Mouse (Mus musculus): ENCODE measurements around the gene Ccr6. TPM values are rescaled to one million over a fixed set of nuclear protein-coding genes. Genes with fewer than 3 reads are reported as not detected.

Ccr6 gene
- total RNA-seq, 1 experiment: 0.18 TPM

DNA sequence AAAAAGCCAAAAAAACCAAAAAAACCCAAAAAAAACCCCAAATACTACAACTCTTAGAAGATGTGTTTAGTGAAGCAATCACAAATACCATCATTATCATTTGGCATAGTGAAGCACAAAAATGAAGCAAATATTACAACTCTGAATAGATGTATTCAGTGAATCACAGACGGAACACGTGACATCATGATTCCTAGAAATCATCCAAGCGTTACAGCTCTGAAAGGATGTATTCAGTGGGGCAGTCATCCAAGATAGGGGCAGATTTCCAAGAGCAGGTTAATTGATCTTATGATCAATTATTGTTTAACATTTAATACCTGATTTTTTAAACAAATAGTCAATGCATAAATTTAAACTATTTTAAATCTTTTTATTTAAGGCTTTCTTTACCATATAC is 41.4 kb downstream of the Ccr6 start:
- DNase-seq (ENCODE audit: low read depth, low spot score): no peak
- H3K4me3 ChIP-seq (ENCODE audit: insufficient read depth in 1 of 2, low read depth in 1 of 2, low read length in 2 of 2, poor library complexity in 1 of 2, severe bottlenecking in 1 of 2): no peak overlapping the region
- no peak overlapping the region for H3K9ac ChIP-seq (ENCODE audit: insufficient read depth, low read depth, low read length, poor library complexity, severe bottlenecking)
- in situ Hi-C loops (cut with MboI; ENCODE audit: low sequenced_read_pairs in 2 of 2, unreplicated experiment in 2 of 2): no loop called here
- H3K9me3 ChIP-seq (ENCODE audit: control insufficient read depth, insufficient read depth, low read depth, low read length): no peaks in the 10 kb centered on the region
- TF ChIP-seq ZNF384 (IDR thresholded peaks at IDR 0.05; ENCODE audit: low read depth, low read length): no peak
- no peaks in the 10 kb centered on the region; a peak in 1 of 4 replicates for H3K4me1 ChIP-seq (ENCODE audit: control insufficient read depth in 2 of 2, insufficient read depth in 2 of 2, low read length in 2 of 2, poor library complexity in 1 of 2)
- H3K36me3 ChIP-seq (ENCODE audit: control insufficient read depth, insufficient read depth, low read length, poor library complexity, severe bottlenecking): no peaks in the 10 kb centered on the region
- no peak overlapping the region for H3K27ac ChIP-seq (ENCODE audit: insufficient read depth, low read depth, low read length, poor library complexity, severe bottlenecking)

GRCm38 (mm10) chr17:8278356-8278755 is 42.5 kb downstream of the Ccr6 start:
- in situ Hi-C loops (cut with MboI; ENCODE audit: low sequenced_read_pairs in 2 of 2, unreplicated experiment in 2 of 2): no loop called here
- Histone ChIP-seq H3K9ac (ENCODE audit: insufficient read depth, low read depth, low read length, poor library complexity, severe bottlenecking) (no peak overlapping the region), H3K4me1 (ENCODE audit: control insufficient read depth in 2 of 2, insufficient read depth in 2 of 2, low read length in 2 of 2, poor library complexity in 1 of 2) (no peaks in the 10 kb centered on the region; a peak in 1 of 4 replicates)

GRCm38 (mm10) chr17:8282821-8283525 is 47.1 kb downstream of the Ccr6 start, which contains the start of gene Mpc1:
Mpc1 (plus strand) TSS chr17:8282904.
- Histone ChIP-seq H3K4me3 (ENCODE audit: insufficient read depth in 1 of 2, low read depth in 1 of 2, low read length in 2 of 2, poor library complexity in 1 of 2, severe bottlenecking in 1 of 2) (peak within 1 kb of the TSS; percentile 89 to 93), H3K4me1 (ENCODE audit: control insufficient read depth in 2 of 2, insufficient read depth in 2 of 2, low read length in 2 of 2, poor library complexity in 1 of 2) (peaks cover 3% of the 10 kb centered on the region in 2 experiments; a peak in 2 of 4 replicates), H3K9ac (ENCODE audit: insufficient read depth, low read depth, low read length, poor library complexity, severe bottlenecking) (peak within 1 kb of the TSS; percentile 73), H3K36me3 (ENCODE audit: control insufficient read depth, insufficient read depth, low read length, poor library complexity, severe bottlenecking) (no peaks in the 10 kb centered on the region), H3K9me3 (ENCODE audit: control insufficient read depth, insufficient read depth, low read depth, low read length) (no peaks in the 10 kb centered on the region), H3K27ac (ENCODE audit: insufficient read depth, low read depth, low read length, poor library complexity, severe bottlenecking) (peak within 1 kb of the TSS; percentile 65)
- 0 out of 2 replicates have a peak, but pooled peaks have one; percentile 28 for TF ChIP-seq HCFC1 (IDR thresholded peaks at IDR 0.05; ENCODE audit: borderline replicate concordance, insufficient read depth, low read length)
- TF ChIP-seq ZNF384 (IDR thresholded peaks at IDR 0.05; ENCODE audit: low read depth, low read length): no peak
- DNase-seq (ENCODE audit: low read depth, low spot score): peak; percentile 54
- in situ Hi-C loops (cut with MboI; ENCODE audit: low sequenced_read_pairs in 2 of 2, unreplicated experiment in 2 of 2): no loop called here

More at GRCm38 (mm10) chr17:8278356-8278755, 42.5 kb downstream of the Ccr6 start:
- no peak for DNase-seq (ENCODE audit: low read depth, low spot score)
- Histone ChIP-seq H3K36me3 (ENCODE audit: control insufficient read depth, insufficient read depth, low read length, poor library complexity, severe bottlenecking) (no peaks in the 10 kb centered on the region), H3K27ac (ENCODE audit: insufficient read depth, low read depth, low read length, poor library complexity, severe bottlenecking) (no peak overlapping the region), H3K9me3 (ENCODE audit: control insufficient read depth, insufficient read depth, low read depth, low read length) (no peaks in the 10 kb centered on the region), H3K4me3 (ENCODE audit: insufficient read depth in 1 of 2, low read depth in 1 of 2, low read length in 2 of 2, poor library complexity in 1 of 2, severe bottlenecking in 1 of 2) (no peak overlapping the region)
- no peak for TF ChIP-seq MAFK (IDR thresholded peaks at IDR 0.05; ENCODE audit: insufficient read depth, low read depth, low read length)
- TF ChIP-seq ZNF384 (IDR thresholded peaks at IDR 0.05; ENCODE audit: low read depth, low read length): no peak
- no peak for TF ChIP-seq CHD2 (IDR thresholded peaks at IDR 0.05; ENCODE audit: low read depth, low read length)
- TF ChIP-seq HCFC1 (IDR thresholded peaks at IDR 0.05; ENCODE audit: borderline replicate concordance, insufficient read depth, low read length): no peak
- no peak for TF ChIP-seq ZC3H11A (IDR thresholded peaks at IDR 0.05; ENCODE audit: borderline replicate concordance, low read depth, low read length)

DNA sequence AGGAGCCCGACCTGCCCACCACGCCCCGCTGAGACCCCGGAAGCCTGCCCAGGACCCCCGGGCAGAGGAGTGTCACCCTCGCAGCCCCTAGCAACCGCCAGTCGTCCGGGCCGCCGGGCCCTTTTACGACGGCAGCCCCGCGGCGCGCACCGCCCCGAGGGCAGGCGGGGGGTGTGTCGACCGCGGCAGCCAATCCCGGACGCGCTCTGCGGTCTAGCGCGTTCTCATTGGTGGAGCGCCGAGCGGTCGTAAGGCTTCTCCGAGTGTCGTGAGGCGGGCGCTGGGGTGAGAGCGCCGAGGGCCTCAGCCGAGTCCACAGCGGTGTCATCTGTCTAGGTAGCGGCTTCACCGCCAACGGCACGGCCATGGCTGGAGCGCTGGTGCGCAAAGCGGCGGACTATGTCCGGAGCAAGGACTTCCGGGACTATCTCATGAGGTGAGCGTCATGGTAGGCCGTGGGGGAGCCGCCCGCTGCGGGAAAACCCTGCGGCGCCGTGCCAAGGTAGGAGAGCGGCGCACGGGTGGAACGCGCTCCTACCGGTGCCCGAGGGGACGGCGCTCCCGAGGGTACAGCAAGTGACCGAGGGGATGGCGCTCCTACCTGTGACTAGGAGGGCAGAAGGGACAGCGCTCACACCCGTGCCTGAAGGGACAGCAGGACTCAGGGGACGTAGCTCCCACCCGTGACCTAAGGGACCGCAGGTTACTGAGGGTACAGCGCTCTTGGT is 47.8 kb downstream of the Ccr6 start:
- Histone ChIP-seq H3K9me3 (ENCODE audit: control insufficient read depth, insufficient read depth, low read depth, low read length) (no peaks in the 10 kb centered on the region), H3K36me3 (ENCODE audit: control insufficient read depth, insufficient read depth, low read length, poor library complexity, severe bottlenecking) (no peaks in the 10 kb centered on the region), H3K4me1 (ENCODE audit: control insufficient read depth in 2 of 2, insufficient read depth in 2 of 2, low read length in 2 of 2, poor library complexity in 1 of 2) (peaks cover 3% of the 10 kb centered on the region in 2 experiments; a peak in 2 of 4 replicates), H3K4me3 (ENCODE audit: insufficient read depth in 1 of 2, low read depth in 1 of 2, low read length in 2 of 2, poor library complexity in 1 of 2, severe bottlenecking in 1 of 2) (peak overlapping the region; percentile 89 to 93), H3K27ac (ENCODE audit: insufficient read depth, low read depth, low read length, poor library complexity, severe bottlenecking) (peak overlapping the region; percentile 65), H3K9ac (ENCODE audit: insufficient read depth, low read depth, low read length, poor library complexity, severe bottlenecking) (peak overlapping the region; percentile 73)
- in situ Hi-C loops (cut with MboI; ENCODE audit: low sequenced_read_pairs in 2 of 2, unreplicated experiment in 2 of 2): no loop called here
- peak; percentile 90 for DNase-seq (ENCODE audit: low read depth, low spot score)
- TF ChIP-seq ZNF384 (IDR thresholded peaks at IDR 0.05; ENCODE audit: low read depth, low read length): no peak
- TF ChIP-seq HCFC1 (IDR thresholded peaks at IDR 0.05; ENCODE audit: borderline replicate concordance, insufficient read depth, low read length): 0 out of 2 replicates have a peak, but pooled peaks have one; percentile 29
